Mouse (Mus musculus): Measurements from ENCODE around the gene Dcpp1. TPM values are rescaled to one million over a fixed set of nuclear protein-coding genes. Genes with fewer than 3 reads are reported as not detected.

Dcpp1 gene
- total and polyA plus RNA-seq, 3 experiments, result not detected

DNA sequence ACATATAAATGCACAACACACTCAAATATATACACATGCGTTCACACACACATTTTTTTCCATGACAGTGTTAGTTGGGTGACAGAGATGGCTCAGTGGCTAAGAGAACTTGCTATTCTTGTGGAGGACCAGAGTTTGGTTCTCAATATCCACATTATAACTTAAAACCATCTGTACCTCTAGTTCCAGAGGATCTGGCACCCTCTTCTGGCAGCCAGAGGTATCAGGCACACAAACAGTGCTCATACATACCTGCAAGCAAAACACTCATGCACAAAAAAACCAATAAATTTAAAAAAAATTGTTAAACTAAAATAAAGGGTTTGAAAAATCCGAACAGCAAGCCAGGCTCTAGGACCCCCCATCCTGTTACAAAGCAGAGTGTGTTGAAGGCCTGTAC is 30.6 kb upstream of the Dcpp1 start:
- Histone ChIP-seq H3K4me1 (ENCODE audit: control insufficient read depth, insufficient read depth, low read length) (no peaks in the 10 kb centered on the region), H3K9ac (ENCODE audit: low read depth, low read length) (no peak overlapping the region), H3K27ac (no peak overlapping the region), H3K4me3 (no peak overlapping the region), H3K36me3 (ENCODE audit: control insufficient read depth, insufficient read depth, low read length) (no peaks in the 10 kb centered on the region), H3K79me2 (replicated peaks; ENCODE audit: control insufficient read depth, insufficient read depth, low read length) (no peaks in the 10 kb centered on the region), H3K27me3 (ENCODE audit: control insufficient read depth, insufficient read depth, low read length) (no peaks in the 10 kb centered on the region)
- TF ChIP-seq EP300 (IDR thresholded peaks at IDR 0.05; ENCODE audit: insufficient read depth, low read depth, low read length), result no peak
- TF ChIP-seq POLR2A (IDR thresholded peaks at IDR 0.05; ENCODE audit: insufficient read depth, low read depth, low read length), result no peak
- TF ChIP-seq CTCF (IDR thresholded peaks at IDR 0.05), result peak; percentile 43
- DNase-seq, result no peak
- 76% methylated on average over 2 of the region's 2 CpGs for WGBS
- intact Hi-C loops (cut with DNase I), result no loop called here

DNA sequence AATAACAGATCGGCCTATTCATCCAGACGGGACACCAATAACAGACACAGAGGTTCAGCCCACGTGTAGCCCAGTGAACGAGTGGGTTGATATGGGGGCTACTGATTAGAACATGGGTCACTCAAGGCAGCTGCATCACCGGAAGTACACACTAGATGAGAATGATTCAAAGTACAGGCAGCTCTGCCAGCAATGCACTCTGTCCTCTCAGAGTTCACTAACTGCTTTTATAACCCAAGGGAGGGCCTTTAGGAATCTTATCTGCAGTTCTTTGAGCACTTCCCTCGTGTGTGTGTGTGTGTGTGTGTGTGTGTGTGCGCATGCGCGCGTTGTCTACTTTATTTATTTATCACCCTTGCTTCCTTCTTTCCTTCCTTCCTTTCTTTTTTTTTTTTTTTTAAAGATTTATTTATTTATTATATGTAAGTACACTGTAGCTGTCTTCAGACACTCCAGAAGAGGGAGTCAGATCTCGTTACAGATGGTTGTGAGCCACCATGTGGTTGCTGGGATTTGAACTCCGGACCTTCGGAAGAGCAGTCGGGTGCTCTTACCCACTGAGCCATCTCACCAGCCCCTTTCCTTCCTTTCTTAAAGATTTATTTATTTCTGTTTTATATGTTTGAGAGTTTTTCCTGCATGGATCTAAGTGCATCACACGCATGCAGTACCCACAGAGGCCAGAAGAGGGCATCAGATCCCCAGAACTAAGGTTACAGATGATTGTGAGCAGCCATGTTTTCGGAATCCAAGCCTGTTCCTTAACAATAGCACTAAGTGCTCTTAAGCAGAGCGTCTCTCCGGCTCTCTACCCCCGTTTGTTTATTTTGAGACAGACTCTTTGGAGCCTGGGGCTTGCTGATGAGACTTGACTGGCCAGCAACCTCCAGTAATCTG is 29.6 kb upstream of the Dcpp1 start:
- H3K79me2 ChIP-seq (replicated peaks; ENCODE audit: control insufficient read depth, insufficient read depth, low read length), result no peaks in the 10 kb centered on the region
- WGBS, result 34% methylated on average over 18 of the region's 19 CpGs
- H3K36me3 ChIP-seq (ENCODE audit: control insufficient read depth, insufficient read depth, low read length), result no peaks in the 10 kb centered on the region
- H3K27me3 ChIP-seq (ENCODE audit: control insufficient read depth, insufficient read depth, low read length), result no peaks in the 10 kb centered on the region
- H3K4me1 ChIP-seq (ENCODE audit: control insufficient read depth, insufficient read depth, low read length), result no peaks in the 10 kb centered on the region
- DNase-seq, result peak; percentile 28 to 72
- no peak overlapping the region for H3K4me3 ChIP-seq
- peak; percentile 79 for TF ChIP-seq CTCF (IDR thresholded peaks at IDR 0.05)
- no peak for TF ChIP-seq POLR2A (IDR thresholded peaks at IDR 0.05; ENCODE audit: insufficient read depth, low read depth, low read length)
- intact Hi-C loops (cut with DNase I), result no loop called here
- no peak overlapping the region for H3K9ac ChIP-seq (ENCODE audit: low read depth, low read length)
- H3K27ac ChIP-seq, result no peak overlapping the region

GRCm38 (mm10) chr17:23853292-23853691 is 27.4 kb upstream of the Dcpp1 start:
- Histone ChIP-seq H3K36me3 (ENCODE audit: control insufficient read depth, insufficient read depth, low read length) (no peaks in the 10 kb centered on the region), H3K27me3 (ENCODE audit: control insufficient read depth, insufficient read depth, low read length) (no peaks in the 10 kb centered on the region), H3K4me1 (ENCODE audit: control insufficient read depth, insufficient read depth, low read length) (no peaks in the 10 kb centered on the region), H3K4me3 (no peak overlapping the region), H3K9ac (ENCODE audit: low read depth, low read length) (no peak overlapping the region), H3K27ac (no peak overlapping the region), H3K79me2 (replicated peaks; ENCODE audit: control insufficient read depth, insufficient read depth, low read length) (no peaks in the 10 kb centered on the region)
- no peak for TF ChIP-seq POLR2A (IDR thresholded peaks at IDR 0.05; ENCODE audit: insufficient read depth, low read depth, low read length)
- peak; percentile 62 for TF ChIP-seq CTCF (IDR thresholded peaks at IDR 0.05)
- WGBS, result 46% methylated on average over 5 of the region's 5 CpGs
- intact Hi-C loops (cut with DNase I), result loop anchor here (1.0 kb wide), 1 partner anchor 107 kb away; no protein-coding TSS in a partner anchor
- DNase-seq, result peak in 1 of 2 experiments; percentile 49

DNA sequence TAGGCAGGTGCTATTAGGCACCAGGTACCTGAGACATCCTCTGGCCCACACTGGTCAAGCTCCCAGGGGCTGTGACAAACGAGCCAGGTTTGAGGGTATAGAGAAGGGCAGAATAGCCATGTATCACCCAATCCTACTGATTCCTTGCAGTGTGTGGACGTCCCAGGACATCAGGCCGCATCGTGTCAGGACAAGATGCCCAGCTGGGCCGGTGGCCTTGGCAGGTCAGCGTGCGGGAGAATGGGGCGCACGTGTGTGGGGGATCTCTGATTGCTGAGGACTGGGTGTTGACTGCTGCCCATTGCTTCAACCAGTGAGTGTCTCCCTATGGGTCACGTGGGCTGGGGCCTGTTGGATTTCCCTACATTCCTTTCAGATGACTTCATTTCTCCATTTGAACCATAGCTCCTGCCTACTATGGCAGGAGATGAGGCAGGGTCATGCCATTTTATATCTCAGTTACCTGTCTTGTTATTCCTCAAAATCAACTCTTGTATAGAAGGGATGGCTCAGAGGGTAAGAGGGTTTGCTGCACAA is 26.4 kb upstream of the Dcpp1 start:
- H3K9ac ChIP-seq (ENCODE audit: low read depth, low read length), result no peak overlapping the region
- H3K36me3 ChIP-seq (ENCODE audit: control insufficient read depth, insufficient read depth, low read length), result no peaks in the 10 kb centered on the region
- intact Hi-C loops (cut with DNase I), result no loop called here
- H3K79me2 ChIP-seq (replicated peaks; ENCODE audit: control insufficient read depth, insufficient read depth, low read length), result no peaks in the 10 kb centered on the region
- H3K4me1 ChIP-seq (ENCODE audit: control insufficient read depth, insufficient read depth, low read length), result no peaks in the 10 kb centered on the region
- 59% methylated on average over 10 of the region's 10 CpGs for WGBS
- TF ChIP-seq CTCF (IDR thresholded peaks at IDR 0.05), result no peak
- TF ChIP-seq EP300 (IDR thresholded peaks at IDR 0.05; ENCODE audit: insufficient read depth, low read depth, low read length), result no peak
- TF ChIP-seq POLR2A (IDR thresholded peaks at IDR 0.05; ENCODE audit: insufficient read depth, low read depth, low read length), result no peak
- DNase-seq, result no peak
- H3K27ac ChIP-seq, result no peak overlapping the region
- no peak overlapping the region for H3K4me3 ChIP-seq
- H3K27me3 ChIP-seq (ENCODE audit: control insufficient read depth, insufficient read depth, low read length), result no peaks in the 10 kb centered on the region

DNA sequence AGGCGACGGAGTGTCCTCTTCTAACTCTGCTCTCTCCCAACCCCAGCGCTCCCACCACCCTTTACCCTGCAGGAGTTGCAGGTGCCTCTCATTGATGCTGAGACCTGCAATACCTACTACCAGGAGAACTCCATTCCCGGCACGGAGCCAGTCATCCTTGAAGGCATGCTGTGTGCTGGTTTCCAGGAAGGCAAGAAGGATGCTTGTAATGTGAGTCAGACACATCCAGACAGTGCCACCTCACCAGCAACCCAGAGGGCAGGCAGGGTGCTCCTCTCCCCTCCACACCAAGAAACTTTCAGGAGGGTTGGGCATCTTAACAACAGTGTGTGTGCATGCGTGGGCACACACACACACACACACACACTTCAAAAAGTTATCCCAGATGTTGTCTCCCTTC is 23.5 kb upstream of the Dcpp1 start:
- Histone ChIP-seq H3K4me3 (no peak overlapping the region), H3K36me3 (ENCODE audit: control insufficient read depth, insufficient read depth, low read length) (no peaks in the 10 kb centered on the region), H3K27me3 (ENCODE audit: control insufficient read depth, insufficient read depth, low read length) (no peaks in the 10 kb centered on the region), H3K4me1 (ENCODE audit: control insufficient read depth, insufficient read depth, low read length) (no peaks in the 10 kb centered on the region), H3K79me2 (replicated peaks; ENCODE audit: control insufficient read depth, insufficient read depth, low read length) (no peaks in the 10 kb centered on the region), H3K9ac (ENCODE audit: low read depth, low read length) (no peak overlapping the region), H3K27ac (no peak overlapping the region)
- DNase-seq, result no peak
- TF ChIP-seq POLR2A (IDR thresholded peaks at IDR 0.05; ENCODE audit: insufficient read depth, low read depth, low read length), result no peak
- TF ChIP-seq CTCF (IDR thresholded peaks at IDR 0.05), result no peak
- TF ChIP-seq EP300 (IDR thresholded peaks at IDR 0.05; ENCODE audit: insufficient read depth, low read depth, low read length), result no peak
- WGBS, result 81% methylated on average over 6 of the region's 6 CpGs
- intact Hi-C loops (cut with DNase I), result no loop called here

GRCm38 (mm10) chr17:23857913-23858312 is 22.8 kb upstream of the Dcpp1 start:
- no peak for TF ChIP-seq POLR2A (IDR thresholded peaks at IDR 0.05; ENCODE audit: insufficient read depth, low read depth, low read length)
- TF ChIP-seq EP300 (IDR thresholded peaks at IDR 0.05; ENCODE audit: insufficient read depth, low read depth, low read length), result no peak
- no peak for TF ChIP-seq CTCF (IDR thresholded peaks at IDR 0.05)
- 76% methylated on average over 2 of the region's 2 CpGs for WGBS
- no peak for DNase-seq
- no peaks in the 10 kb centered on the region for H3K4me1 ChIP-seq (ENCODE audit: control insufficient read depth, insufficient read depth, low read length)
- intact Hi-C loops (cut with DNase I), result no loop called here
- H3K9ac ChIP-seq (ENCODE audit: low read depth, low read length), result no peak overlapping the region
- H3K36me3 ChIP-seq (ENCODE audit: control insufficient read depth, insufficient read depth, low read length), result no peaks in the 10 kb centered on the region
- no peaks in the 10 kb centered on the region for H3K79me2 ChIP-seq (replicated peaks; ENCODE audit: control insufficient read depth, insufficient read depth, low read length)
- no peak overlapping the region for H3K4me3 ChIP-seq
- H3K27me3 ChIP-seq (ENCODE audit: control insufficient read depth, insufficient read depth, low read length), result no peaks in the 10 kb centered on the region
- H3K27ac ChIP-seq, result no peak overlapping the region
